Mouse (Mus musculus) small intestine, adult 2 months (tissue): ENCODE results near the gene Il9r.

Experiments used
- CTCF ChIP-seq: fragments of 200-500 bp; IDR thresholded peaks from 2 replicates; pipeline ENCODE4 v1.5.1; 2012; ENCODE audit warnings: low read depth, mild to moderate bottlenecking, control low read depth, inconsistent platforms, low read length, moderate library complexity, mixed read lengths; ENCODE audit not compliant: insufficient replicate concordance, insufficient read length; ENCODE audit errors: extremely low read depth
- POLR2A ChIP-seq: fragments of 200-500 bp; IDR thresholded peaks from 2 replicates; pipeline ENCODE4 v1.6.1; 2012; ENCODE audit warnings: low read depth, mild to moderate bottlenecking, control low read depth, inconsistent platforms, low read length, moderate library complexity

- TF ChIP-seq POLR2A (no peak), CTCF (no peak)
These were observed 42.1 kb downstream of the Il9r start for GRCm38 (mm10) chr11:32157791-32158594.
